Mouse (Mus musculus) neural tube, embryonic 15.5 days (tissue): ENCODE data around the gene Map7. TPM values are rescaled to one million over a fixed set of nuclear protein-coding genes. Genes with fewer than 3 reads are reported as not detected.

Experiments used
- ATAC-seq: fragments of 200-750 bp; cut with Nextera tagmentation; 2 replicates; pipeline ENCODE4 v1.8.0; 2017; ENCODE audit warnings: mild to moderate bottlenecking, moderate TSS enrichment, moderate library complexity; ENCODE audit not compliant: low FRiP score
- H3K27ac ChIP-seq: fragments of 300-500 bp; sonication (generic); replicated peaks from 2 replicates; pipeline ENCODE4 v1.5.1; 2015; ENCODE audit warnings: mild to moderate bottlenecking, inconsistent platforms
- H3K27me3 ChIP-seq: fragments of 300-500 bp; sonication (generic); replicated peaks from 2 replicates; pipeline ENCODE4 v1.6.1; 2015; ENCODE audit warnings: inconsistent platforms
- H3K36me3 ChIP-seq: fragments of 300-500 bp; sonication (generic); 2 replicates; pipeline ENCODE4 v1.6.1; 2015; ENCODE audit warnings: inconsistent platforms
- H3K4me1 ChIP-seq: fragments of 300-500 bp; sonication (generic); 2 replicates; pipeline ENCODE4 v1.6.1; 2015; ENCODE audit warnings: inconsistent platforms
- H3K4me2 ChIP-seq: fragments of 300-500 bp; sonication (generic); 2 replicates; pipeline ENCODE4 v1.6.1; 2015; ENCODE audit warnings: inconsistent platforms, mild to moderate bottlenecking, moderate library complexity
- H3K4me3 ChIP-seq: fragments of 300-500 bp; sonication (generic); replicated peaks from 2 replicates; pipeline ENCODE4 v1.5.1; 2015; ENCODE audit warnings: mild to moderate bottlenecking, inconsistent platforms
- H3K9ac ChIP-seq: fragments of 300-500 bp; sonication (generic); replicated peaks from 2 replicates; pipeline ENCODE4 v1.6.1; 2015; ENCODE audit warnings: mild to moderate bottlenecking, inconsistent platforms
- H3K9me3 ChIP-seq: fragments of 300-500 bp; sonication (generic); replicated peaks from 2 replicates; pipeline ENCODE4 v1.6.1; 2016; ENCODE audit warnings: inconsistent platforms
- WGBS: fragments of 180-500 bp; shearing (Covaris S2); methylation state at CpG from one replicate; pipeline ENCODE4 v1.1.7; 2015; ENCODE audit warnings: mixed read lengths; 5-methylcytosine and 5-hydroxymethylcytosine counted together
- polyA plus RNA-seq: library from polyadenylated mRNA; unstranded; fragments of >200 nt; fragmentation: Nextera tagmentation; extraction: Ambion mirVana; gene quantifications from 2 replicates; pipeline ENCODE4 v1.2.1, GENCODE M21; 2015

Gene Map7
- polyA plus RNA-seq, result 13.9 and 17.9 TPM in 2 replicates

DNA sequence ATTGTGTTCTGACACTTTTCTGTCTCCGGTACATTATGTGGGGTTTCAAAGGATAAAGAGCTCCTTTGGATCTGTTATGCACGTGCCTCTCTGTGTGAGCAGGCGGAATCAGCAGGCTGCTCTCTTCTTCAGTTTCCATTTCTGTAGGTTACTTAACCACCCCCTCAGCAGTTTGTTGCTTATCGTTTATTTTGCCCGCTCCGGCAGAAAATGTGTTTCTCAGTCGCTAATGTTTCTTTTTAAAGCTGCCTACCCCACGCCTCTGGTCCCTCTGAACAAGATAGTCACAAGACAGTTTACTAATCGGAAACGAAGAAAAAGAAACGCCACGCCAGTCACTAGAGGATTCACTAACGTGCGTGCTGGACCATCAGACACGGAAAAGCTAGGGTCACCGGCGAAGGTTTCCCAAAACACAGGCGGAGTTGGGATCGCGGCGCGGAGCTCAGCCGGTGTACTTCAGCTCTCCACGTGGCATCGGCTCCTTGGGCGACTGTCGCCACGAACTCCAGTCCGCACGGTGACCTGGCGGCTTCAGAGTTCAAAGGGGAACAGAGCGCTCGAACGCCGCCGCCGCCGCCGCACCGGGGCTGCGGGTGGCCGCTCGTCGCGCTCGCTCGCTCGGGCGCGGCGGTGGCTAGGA is at the start of gene Map7:
Map7 (plus strand) TSS at position 342 of the 643 bp plus-strand sequence.
- H3K4me1 ChIP-seq, result peaks cover 20% of the 10 kb centered on the region
- H3K4me3 ChIP-seq, result peak within 1 kb of the TSS; percentile 67
- no peaks in the 10 kb centered on the region for H3K36me3 ChIP-seq
- 5% methylated on average over 51 of the region's 51 CpGs for WGBS
- H3K9ac ChIP-seq, result peak within 1 kb of the TSS; percentile 53
- no peak; the same call in 1 of the 2 replicates for ATAC-seq
- H3K4me2 ChIP-seq, result peak within 1 kb of the TSS; percentile 97
- no peaks in the 10 kb centered on the region for H3K9me3 ChIP-seq
- peaks cover 34% of the 10 kb centered on the region for H3K27me3 ChIP-seq
- H3K27ac ChIP-seq, result no peak within 1 kb of the TSS

DNA sequence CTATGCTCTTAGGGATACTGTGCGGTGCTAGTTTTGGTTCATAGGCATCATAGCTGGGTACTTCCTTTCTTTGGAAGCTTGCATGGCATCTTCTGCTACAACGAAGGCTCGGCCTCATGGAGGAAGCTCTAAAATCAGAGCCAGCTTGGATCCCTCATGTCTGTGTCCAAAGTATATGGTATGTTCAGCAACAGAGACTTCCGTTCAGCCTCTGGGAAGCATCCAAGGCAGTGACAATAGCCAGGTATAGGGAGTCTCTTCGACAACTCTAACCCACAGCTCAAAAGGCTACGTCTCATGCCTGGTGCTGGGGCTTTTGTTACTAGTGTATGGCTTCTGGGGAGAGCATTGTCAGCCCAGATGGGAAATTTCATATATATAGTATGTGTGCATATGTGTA is 46.8 kb upstream of the Map7 start:
- 98% methylated on average over 6 of the region's 6 CpGs for WGBS
- H3K9me3 ChIP-seq, result no peaks in the 10 kb centered on the region
- H3K4me2 ChIP-seq, result no peak overlapping the region
- H3K27ac ChIP-seq, result no peak overlapping the region
- H3K36me3 ChIP-seq, result no peaks in the 10 kb centered on the region
- no peak for ATAC-seq
- no peaks in the 10 kb centered on the region for H3K27me3 ChIP-seq
- H3K9ac ChIP-seq, result no peak overlapping the region
- H3K4me1 ChIP-seq, result no peaks in the 10 kb centered on the region
- H3K4me3 ChIP-seq, result no peak overlapping the region

DNA sequence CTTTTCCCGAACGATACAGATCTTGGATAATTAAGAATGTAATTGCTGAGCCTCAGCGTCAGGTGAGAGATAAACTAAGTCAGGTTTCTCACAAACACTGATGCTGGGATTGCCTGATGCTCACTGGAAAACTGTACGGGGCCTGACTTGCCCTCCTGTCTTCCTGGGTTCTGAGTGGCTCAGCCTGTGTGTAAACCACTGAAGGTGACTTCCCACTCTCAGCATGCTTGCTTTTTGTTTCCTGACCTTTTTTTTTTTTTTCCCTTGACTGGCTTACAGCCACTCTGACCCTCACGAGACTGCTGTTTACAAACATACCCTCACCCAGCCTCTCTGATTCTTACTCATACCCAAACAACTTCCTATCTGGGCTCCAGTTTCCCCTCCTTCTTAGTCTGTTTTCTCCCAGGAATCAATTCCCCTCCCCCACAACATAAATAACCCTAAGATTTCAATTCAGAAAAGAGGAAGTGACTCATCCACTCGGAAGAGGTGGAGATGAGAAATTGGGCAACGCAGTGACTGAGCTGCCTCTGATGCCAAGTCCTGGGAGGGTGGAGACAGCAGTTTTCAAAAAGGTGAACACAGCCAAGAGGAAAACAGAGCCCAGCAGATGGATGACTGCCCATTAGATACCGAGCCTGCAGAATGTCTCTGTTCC is 43.9 kb upstream of the Map7 start:
- no peak overlapping the region for H3K9ac ChIP-seq
- H3K27ac ChIP-seq, result no peak overlapping the region
- no peaks in the 10 kb centered on the region for H3K36me3 ChIP-seq
- 69% methylated on average over 8 of the region's 8 CpGs for WGBS
- H3K4me3 ChIP-seq, result no peak overlapping the region
- H3K9me3 ChIP-seq, result no peaks in the 10 kb centered on the region
- no peak for ATAC-seq
- H3K4me1 ChIP-seq, result no peaks in the 10 kb centered on the region
- no peaks in the 10 kb centered on the region for H3K27me3 ChIP-seq
- no peak overlapping the region for H3K4me2 ChIP-seq

DNA sequence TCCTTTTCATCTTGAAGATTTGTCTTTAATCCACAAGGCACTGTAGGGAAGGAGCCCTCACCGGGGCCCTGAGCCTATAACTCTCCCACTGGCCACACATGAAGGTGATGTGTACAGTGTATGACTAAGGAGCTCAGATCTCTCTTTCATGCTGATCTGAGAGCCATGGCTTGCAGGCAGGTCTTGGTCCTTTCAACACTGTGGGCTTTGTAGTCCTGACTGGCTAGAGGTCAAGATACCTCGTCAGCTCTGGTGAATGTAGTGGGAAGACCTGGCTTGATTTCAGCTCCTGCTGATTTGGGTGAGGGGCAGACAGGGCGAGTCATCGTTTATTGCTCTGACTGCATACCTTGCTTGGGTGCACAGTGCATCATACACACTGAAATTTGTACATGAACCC is 42.7 kb upstream of the Map7 start:
- H3K36me3 ChIP-seq, result no peaks in the 10 kb centered on the region
- no peak for ATAC-seq
- no peak overlapping the region for H3K27ac ChIP-seq
- H3K4me1 ChIP-seq, result no peaks in the 10 kb centered on the region
- H3K9me3 ChIP-seq, result no peaks in the 10 kb centered on the region
- WGBS, result 81% methylated on average over 4 of the region's 4 CpGs
- H3K4me3 ChIP-seq, result no peak overlapping the region
- H3K4me2 ChIP-seq, result no peak overlapping the region
- H3K27me3 ChIP-seq, result no peaks in the 10 kb centered on the region
- H3K9ac ChIP-seq, result no peak overlapping the region

DNA sequence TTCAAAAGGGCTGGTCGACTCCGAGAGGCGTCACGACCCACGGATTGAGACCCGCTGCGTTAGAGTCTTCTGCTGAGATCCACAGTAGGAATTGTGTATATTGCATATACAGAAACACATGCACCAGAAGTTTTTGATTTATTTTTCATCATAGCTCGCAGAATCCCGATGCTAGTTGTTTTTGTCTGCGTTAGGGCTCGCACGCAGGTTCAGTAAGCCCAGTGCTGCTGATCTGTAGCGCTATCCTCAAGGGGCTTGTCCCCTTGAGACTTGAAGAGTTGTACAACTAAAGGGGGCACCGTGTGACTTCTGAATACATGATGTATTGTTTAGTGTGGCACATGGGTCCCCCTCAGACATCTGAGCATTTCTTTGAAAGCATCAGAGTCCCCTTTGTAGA is 41.2 kb upstream of the Map7 start:
- Histone ChIP-seq H3K9ac (no peak overlapping the region), H3K4me1 (no peaks in the 10 kb centered on the region), H3K27me3 (no peaks in the 10 kb centered on the region), H3K4me2 (no peak overlapping the region), H3K36me3 (no peaks in the 10 kb centered on the region), H3K4me3 (no peak overlapping the region), H3K27ac (no peak overlapping the region), H3K9me3 (no peaks in the 10 kb centered on the region)
- WGBS, result 95% methylated on average over 14 of the region's 14 CpGs
- no peak for ATAC-seq

DNA sequence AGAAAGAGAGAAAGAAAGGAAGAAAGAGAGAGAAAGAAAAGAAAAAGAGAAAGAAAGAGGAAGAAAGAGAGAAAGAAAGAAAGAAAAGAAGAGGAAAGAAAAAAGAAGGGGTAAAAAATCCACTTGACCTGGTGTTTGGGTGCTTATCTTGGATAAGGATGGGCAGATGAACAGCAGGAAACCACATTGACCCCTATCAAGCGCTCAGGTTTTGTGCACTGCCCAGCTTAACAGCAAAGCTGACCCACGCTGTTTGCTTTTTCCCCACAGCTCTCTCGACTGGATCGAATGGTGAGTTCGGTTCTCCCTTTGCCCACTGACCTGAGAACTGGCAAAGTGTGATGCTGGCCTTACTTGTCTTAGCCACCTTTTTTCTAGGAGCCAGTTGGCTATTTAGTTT is 36.8 kb upstream of the Map7 start:
- H3K9ac ChIP-seq, result no peak overlapping the region
- H3K27ac ChIP-seq, result no peak overlapping the region
- 94% methylated on average over 5 of the region's 5 CpGs for WGBS
- no peaks in the 10 kb centered on the region for H3K27me3 ChIP-seq
- H3K9me3 ChIP-seq, result no peaks in the 10 kb centered on the region
- no peak for ATAC-seq
- H3K4me2 ChIP-seq, result no peak overlapping the region
- no peaks in the 10 kb centered on the region for H3K4me1 ChIP-seq
- no peaks in the 10 kb centered on the region for H3K36me3 ChIP-seq
- H3K4me3 ChIP-seq, result no peak overlapping the region

DNA sequence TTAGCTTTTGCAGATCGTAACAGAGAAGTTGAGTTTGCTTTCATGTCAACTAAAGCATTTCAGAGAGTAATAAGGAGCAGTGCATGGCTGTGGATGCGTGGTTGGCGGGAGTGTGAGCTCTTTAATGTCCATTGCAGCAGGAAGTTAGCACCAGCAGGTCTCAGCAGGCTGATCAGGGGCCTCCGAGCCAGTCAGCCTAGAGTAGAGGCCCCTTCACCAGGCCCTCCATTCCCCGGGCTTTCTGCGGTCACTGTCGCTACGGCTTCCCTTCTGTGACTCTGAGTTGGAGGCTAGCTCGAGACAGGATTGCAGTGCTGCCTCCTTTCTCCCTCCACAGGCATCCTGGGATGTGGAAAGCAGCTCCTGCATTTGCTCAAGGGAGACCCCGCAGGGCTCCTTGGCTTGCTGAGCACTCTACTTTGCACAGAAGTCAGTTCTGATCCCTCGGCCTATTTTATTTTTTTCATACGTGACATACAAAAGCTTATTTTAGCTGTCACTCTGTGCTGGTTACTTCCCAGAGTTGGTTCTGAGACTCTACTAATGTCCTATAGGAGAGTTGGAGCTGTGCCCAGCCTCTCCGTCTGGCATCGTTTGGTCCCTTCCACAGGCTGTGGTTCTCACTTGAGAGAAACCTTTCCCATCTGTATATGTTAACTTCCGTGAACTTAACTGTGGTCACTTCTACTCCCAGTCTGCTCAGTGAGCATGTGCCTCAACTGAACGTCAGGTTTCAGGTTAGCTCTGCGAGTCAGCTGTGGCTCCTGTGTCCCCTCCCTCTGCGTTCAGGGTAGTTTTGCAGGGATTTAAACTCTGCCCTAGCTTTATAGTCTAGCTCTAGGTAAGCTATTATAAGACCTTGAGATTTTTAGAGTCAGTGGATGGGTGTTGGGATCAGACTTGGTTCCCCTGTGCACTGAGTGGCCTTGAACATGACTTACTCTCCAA is 36.0 kb upstream of the Map7 start:
- Histone ChIP-seq H3K9me3 (no peaks in the 10 kb centered on the region), H3K4me1 (no peaks in the 10 kb centered on the region), H3K9ac (no peak overlapping the region), H3K4me2 (no peak overlapping the region), H3K27ac (no peak overlapping the region), H3K27me3 (no peaks in the 10 kb centered on the region), H3K4me3 (no peak overlapping the region), H3K36me3 (no peaks in the 10 kb centered on the region)
- WGBS, result 83% methylated on average over 18 of the region's 18 CpGs
- ATAC-seq, result no peak

DNA sequence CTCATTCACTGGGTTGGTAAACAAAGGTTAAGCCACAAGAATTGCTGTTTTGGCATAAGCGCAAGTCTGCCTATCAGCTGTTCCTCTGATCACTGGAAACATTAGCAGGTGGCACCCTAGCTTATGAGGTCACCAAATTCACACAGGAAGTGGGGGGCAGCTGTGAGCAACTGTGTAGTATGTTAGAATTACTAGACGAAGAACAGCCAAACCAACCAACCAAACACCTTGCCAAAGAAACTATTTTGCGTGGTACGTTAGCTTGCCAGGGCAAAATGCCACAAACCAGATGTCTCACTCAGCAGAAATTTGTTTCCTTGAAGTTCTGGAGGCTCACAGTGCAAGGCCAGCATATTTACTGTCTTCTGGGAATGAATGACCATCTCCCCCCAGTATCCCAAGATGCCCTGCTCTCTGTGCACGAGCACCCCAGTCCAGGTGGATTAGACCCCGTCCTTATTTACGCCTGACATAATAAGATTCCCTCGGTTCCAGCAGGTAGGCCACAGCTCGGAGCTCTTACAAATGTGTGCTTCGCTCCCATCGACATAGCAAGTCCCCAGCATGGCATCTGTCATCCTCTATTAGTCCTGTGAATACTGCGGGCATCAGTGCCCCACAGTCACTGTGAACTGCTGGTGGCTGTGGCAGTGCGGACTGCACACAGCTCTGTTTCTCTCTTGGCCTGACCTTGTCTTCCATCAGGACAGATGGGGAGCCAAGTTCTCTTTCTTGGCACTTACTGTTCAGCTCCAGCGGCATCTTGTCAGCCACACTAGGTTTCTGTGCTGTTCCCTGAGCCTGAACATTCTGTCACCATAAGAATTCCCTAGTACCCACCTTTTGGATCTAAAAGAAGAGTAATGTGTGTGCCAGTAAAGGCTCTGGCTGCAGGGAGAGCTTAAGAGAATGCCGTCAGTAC is 28.5 kb upstream of the Map7 start:
- H3K4me2 ChIP-seq, result no peak overlapping the region
- no peaks in the 10 kb centered on the region for H3K36me3 ChIP-seq
- H3K27ac ChIP-seq, result no peak overlapping the region
- no peak for ATAC-seq
- H3K27me3 ChIP-seq, result no peaks in the 10 kb centered on the region
- H3K4me3 ChIP-seq, result no peak overlapping the region
- H3K9me3 ChIP-seq, result no peaks in the 10 kb centered on the region
- H3K9ac ChIP-seq, result no peak overlapping the region
- 90% methylated on average over 15 of the region's 15 CpGs for WGBS
- H3K4me1 ChIP-seq, result peaks cover 6% of the 10 kb centered on the region; the same call in 1 of the 2 replicates

DNA sequence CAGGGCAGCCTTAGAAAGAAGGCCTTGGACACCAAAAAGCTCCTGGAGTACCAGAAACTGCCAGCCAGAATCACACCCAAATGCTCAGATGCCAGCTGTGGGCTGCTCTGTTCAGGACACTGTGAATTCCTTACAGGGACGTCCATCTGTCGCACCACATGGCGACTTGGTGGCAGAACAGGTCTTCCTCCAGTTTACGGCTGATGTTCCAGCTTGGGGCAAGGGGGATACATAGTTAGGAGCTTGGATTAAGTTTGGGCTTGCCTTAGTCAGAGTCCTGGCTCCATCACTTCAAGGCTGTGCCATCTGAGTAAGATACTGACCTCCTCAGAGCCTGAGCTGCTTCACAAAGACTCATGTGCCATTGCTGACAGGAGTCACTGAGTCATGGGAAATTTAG is 26.3 kb upstream of the Map7 start:
- Histone ChIP-seq H3K9me3 (no peaks in the 10 kb centered on the region), H3K4me3 (no peak overlapping the region), H3K27me3 (no peaks in the 10 kb centered on the region), H3K4me1 (peaks cover 6% of the 10 kb centered on the region; the same call in 1 of the 2 replicates), H3K4me2 (no peak overlapping the region), H3K27ac (no peak overlapping the region), H3K9ac (no peak overlapping the region), H3K36me3 (no peaks in the 10 kb centered on the region)
- WGBS, result 78% methylated on average over 4 of the region's 4 CpGs
- no peak for ATAC-seq

DNA sequence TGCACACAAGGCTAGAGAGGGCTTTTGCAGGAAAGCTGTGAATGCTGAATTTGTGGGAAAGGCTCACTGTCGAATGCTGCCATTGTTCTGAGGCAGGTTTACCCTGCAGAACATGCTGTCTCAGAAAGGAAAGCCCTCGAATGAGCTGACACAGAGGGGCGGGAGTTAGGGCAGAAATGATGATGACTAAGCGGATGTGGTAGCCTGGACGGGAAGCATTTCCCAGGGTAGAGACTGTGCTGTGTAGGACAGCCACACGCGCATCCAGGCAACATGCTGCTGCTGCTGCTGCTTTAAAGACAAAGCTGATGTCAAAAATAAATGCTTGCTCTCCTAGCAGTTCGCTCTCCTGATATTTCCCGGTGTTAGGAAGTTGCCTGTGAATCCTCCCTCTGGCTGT is 24.9 kb upstream of the Map7 start:
- peaks cover 6% of the 10 kb centered on the region; the same call in 1 of the 2 replicates for H3K4me1 ChIP-seq
- ATAC-seq, result peak; percentile 32; the same call in 1 of the 2 replicates
- 39% methylated on average over 9 of the region's 9 CpGs for WGBS
- H3K9me3 ChIP-seq, result no peaks in the 10 kb centered on the region
- no peaks in the 10 kb centered on the region for H3K27me3 ChIP-seq
- no peak overlapping the region for H3K9ac ChIP-seq
- H3K36me3 ChIP-seq, result no peaks in the 10 kb centered on the region
- H3K4me2 ChIP-seq, result no peak overlapping the region
- H3K27ac ChIP-seq, result peak overlapping the region; percentile 41; the same call in 1 of the 2 replicates
- no peak overlapping the region for H3K4me3 ChIP-seq

DNA sequence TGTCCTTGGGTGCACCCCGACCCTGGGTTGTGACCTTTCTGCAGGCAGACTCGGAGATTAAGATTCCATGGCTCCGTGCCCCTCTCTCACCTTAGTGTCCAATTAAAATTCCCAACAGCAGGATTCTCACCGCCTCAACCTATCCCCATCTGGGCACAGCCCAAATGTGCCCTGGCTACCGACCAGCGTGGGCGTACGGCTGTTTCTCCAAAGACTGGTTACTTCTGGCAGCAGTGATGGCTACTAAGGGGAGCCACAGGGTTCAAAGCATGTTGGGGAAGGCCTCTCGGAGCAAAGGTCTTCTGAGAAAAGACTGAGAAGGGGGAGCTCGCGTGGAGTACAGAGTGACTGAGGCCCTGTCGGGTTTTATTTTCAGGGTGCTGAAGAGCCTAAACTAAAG is 23.7 kb upstream of the Map7 start:
- Histone ChIP-seq H3K4me1 (peaks cover 6% of the 10 kb centered on the region; the same call in 1 of the 2 replicates), H3K9me3 (no peaks in the 10 kb centered on the region), H3K36me3 (no peaks in the 10 kb centered on the region), H3K27ac (no peak overlapping the region), H3K9ac (no peak overlapping the region), H3K4me2 (no peak overlapping the region), H3K4me3 (no peak overlapping the region), H3K27me3 (no peaks in the 10 kb centered on the region)
- no peak for ATAC-seq
- 91% methylated on average over 12 of the region's 12 CpGs for WGBS
